Mouse (Mus musculus): ENCODE measurements around the gene Fgfr4.

DNA sequence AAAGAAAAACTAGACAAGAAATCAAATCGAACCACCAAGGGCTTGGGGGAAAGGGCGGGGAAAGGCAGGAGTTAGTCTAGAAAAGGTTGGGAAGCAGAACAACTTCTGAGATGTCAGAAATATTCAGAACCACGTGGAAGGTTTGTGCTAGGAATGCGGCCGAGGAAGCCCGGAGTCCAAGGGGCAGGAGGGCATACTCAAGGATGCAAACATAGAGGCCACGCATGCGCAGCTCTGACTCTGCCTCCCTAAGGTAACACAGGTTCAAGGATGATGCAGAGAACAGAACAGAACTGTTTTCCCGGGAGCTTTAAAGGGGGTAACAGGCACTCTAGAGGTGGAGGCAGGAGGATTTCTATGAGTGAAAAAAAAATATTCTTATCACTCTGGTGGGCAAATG, 51.3 kb downstream of the Fgfr4 start:
- TF ChIP-seq CTCF (IDR thresholded peaks at IDR 0.05; ENCODE audit: control insufficient read depth, insufficient read depth, insufficient read length) (no peak), CEBPB (IDR thresholded peaks at IDR 0.05; ENCODE audit: low read depth) (no peak), MYOG (IDR thresholded peaks at IDR 0.05; ENCODE audit: control insufficient read depth, extremely low read depth, insufficient read length) (no peak)

Data from C2C12 (cell line).